Mouse (Mus musculus): ENCODE measurements around the gene Dennd4a. TPM values are rescaled to one million over a fixed set of nuclear protein-coding genes. Genes with fewer than 3 reads are reported as not detected.
A peak's percentile ranks its signal among the peaks of the same experiment; 100 is the strongest.

Gene Dennd4a
- polyA plus RNA-seq, 1 experiment from 2014 or later, result 22.6 TPM

- Histone ChIP-seq H3K27ac (ENCODE audit: low read depth, low read length) (peak overlapping the region; percentile 90), H3K9me3 (ENCODE audit: control insufficient read depth, low read length) (no peaks in the 10 kb centered on the region), H3K27me3 (replicated peaks; ENCODE audit: control insufficient read depth, insufficient read depth, low read length) (no peaks in the 10 kb centered on the region), H3K4me2 (no peak overlapping the region), H3K9ac (ENCODE audit: low read depth, low read length) (peak overlapping the region; percentile 5; the same call in 1 of the 2 replicates), H3K4me3 (ENCODE audit: low read depth, low read length) (no peak overlapping the region), H3K36me3 (ENCODE audit: control insufficient read depth, insufficient read depth, low read length) (no peaks in the 10 kb centered on the region), H3K4me1 (replicated peaks; ENCODE audit: control insufficient read depth, insufficient read depth, low read length) (peaks cover 24% of the 10 kb centered on the region)
- WGBS, result 60% methylated on average over 3 of the region's 3 CpGs
- DNase-seq (ENCODE audit: low spot score) (no peak), ATAC-seq (replicated peaks; ENCODE audit: low FRiP score) (no peak)
These were observed 17.3 kb upstream of the Dennd4a start for GRCm38 (mm10) chr9:64793794-64794193.

- Histone ChIP-seq H3K4me2 (no peak overlapping the region), H3K9ac (ENCODE audit: low read depth, low read length) (no peak overlapping the region), H3K27ac (ENCODE audit: low read depth, low read length) (peak overlapping the region; percentile 90), H3K9me3 (ENCODE audit: control insufficient read depth, low read length) (no peaks in the 10 kb centered on the region), H3K36me3 (ENCODE audit: control insufficient read depth, insufficient read depth, low read length) (no peaks in the 10 kb centered on the region), H3K27me3 (replicated peaks; ENCODE audit: control insufficient read depth, insufficient read depth, low read length) (no peaks in the 10 kb centered on the region), H3K4me1 (replicated peaks; ENCODE audit: control insufficient read depth, insufficient read depth, low read length) (peaks cover 24% of the 10 kb centered on the region), H3K4me3 (ENCODE audit: low read depth, low read length) (no peak overlapping the region)
- ATAC-seq (replicated peaks; ENCODE audit: low FRiP score) (no peak), DNase-seq (ENCODE audit: low spot score) (no peak)
- WGBS, result 76% methylated on average over 6 of the region's 6 CpGs
These were observed 16.4 kb upstream of the Dennd4a start for GRCm38 (mm10) chr9:64794448-64795420.

- Histone ChIP-seq H3K36me3 (ENCODE audit: control insufficient read depth, insufficient read depth, low read length) (no peaks in the 10 kb centered on the region), H3K4me2 (no peak overlapping the region), H3K27me3 (replicated peaks; ENCODE audit: control insufficient read depth, insufficient read depth, low read length) (no peaks in the 10 kb centered on the region), H3K4me1 (replicated peaks; ENCODE audit: control insufficient read depth, insufficient read depth, low read length) (peaks cover 24% of the 10 kb centered on the region), H3K27ac (ENCODE audit: low read depth, low read length) (no peak overlapping the region; the same call in 1 of the 2 replicates), H3K9ac (ENCODE audit: low read depth, low read length) (no peak overlapping the region), H3K9me3 (ENCODE audit: control insufficient read depth, low read length) (no peaks in the 10 kb centered on the region), H3K4me3 (ENCODE audit: low read depth, low read length) (no peak overlapping the region)
- ATAC-seq (replicated peaks; ENCODE audit: low FRiP score) (no peak), DNase-seq (ENCODE audit: low spot score) (no peak)
- WGBS, result 57% methylated on average over 3 of the region's 3 CpGs
These were observed 15.1 kb upstream of the Dennd4a start for GRCm38 (mm10) chr9:64795846-64796615.

GRCm38 (mm10) chr9:64797392-64797791 is 13.7 kb upstream of the Dennd4a start:
- Histone ChIP-seq H3K9ac (ENCODE audit: low read depth, low read length) (no peak overlapping the region), H3K27me3 (replicated peaks; ENCODE audit: control insufficient read depth, insufficient read depth, low read length) (no peaks in the 10 kb centered on the region), H3K4me1 (replicated peaks; ENCODE audit: control insufficient read depth, insufficient read depth, low read length) (peaks cover 18% of the 10 kb centered on the region), H3K4me3 (ENCODE audit: low read depth, low read length) (no peak overlapping the region), H3K27ac (ENCODE audit: low read depth, low read length) (no peak overlapping the region), H3K36me3 (ENCODE audit: control insufficient read depth, insufficient read depth, low read length) (no peaks in the 10 kb centered on the region), H3K9me3 (ENCODE audit: control insufficient read depth, low read length) (no peaks in the 10 kb centered on the region), H3K4me2 (no peak overlapping the region)
- WGBS, result 88% methylated on average over 4 of the region's 4 CpGs
- DNase-seq (ENCODE audit: low spot score) (no peak), ATAC-seq (replicated peaks; ENCODE audit: low FRiP score) (no peak)

GRCm38 (mm10) chr9:64798099-64798498 is 13.0 kb upstream of the Dennd4a start:
- H3K4me3 ChIP-seq (ENCODE audit: low read depth, low read length), result no peak overlapping the region
- no peaks in the 10 kb centered on the region for H3K9me3 ChIP-seq (ENCODE audit: control insufficient read depth, low read length)
- no peak overlapping the region for H3K4me2 ChIP-seq
- ATAC-seq (replicated peaks; ENCODE audit: low FRiP score), result no peak
- H3K36me3 ChIP-seq (ENCODE audit: control insufficient read depth, insufficient read depth, low read length), result no peaks in the 10 kb centered on the region
- peaks cover 16% of the 10 kb centered on the region for H3K4me1 ChIP-seq (replicated peaks; ENCODE audit: control insufficient read depth, insufficient read depth, low read length)
- H3K27me3 ChIP-seq (replicated peaks; ENCODE audit: control insufficient read depth, insufficient read depth, low read length), result no peaks in the 10 kb centered on the region
- no peak overlapping the region for H3K9ac ChIP-seq (ENCODE audit: low read depth, low read length)
- H3K27ac ChIP-seq (ENCODE audit: low read depth, low read length), result no peak overlapping the region
- no peak for DNase-seq (ENCODE audit: low spot score)

GRCm38 (mm10) chr9:64798859-64799258 is 12.3 kb upstream of the Dennd4a start:
- Histone ChIP-seq H3K27me3 (replicated peaks; ENCODE audit: control insufficient read depth, insufficient read depth, low read length) (no peaks in the 10 kb centered on the region), H3K9me3 (ENCODE audit: control insufficient read depth, low read length) (no peaks in the 10 kb centered on the region), H3K36me3 (ENCODE audit: control insufficient read depth, insufficient read depth, low read length) (no peaks in the 10 kb centered on the region), H3K4me1 (replicated peaks; ENCODE audit: control insufficient read depth, insufficient read depth, low read length) (peaks cover 8% of the 10 kb centered on the region), H3K27ac (ENCODE audit: low read depth, low read length) (no peak overlapping the region), H3K4me3 (ENCODE audit: low read depth, low read length) (no peak overlapping the region), H3K4me2 (no peak overlapping the region), H3K9ac (ENCODE audit: low read depth, low read length) (no peak overlapping the region)
- WGBS, result 67% methylated on average over 2 of the region's 2 CpGs
- no peak for DNase-seq (ENCODE audit: low spot score)
- ATAC-seq (replicated peaks; ENCODE audit: low FRiP score), result no peak

- DNase-seq (ENCODE audit: low spot score) (no peak), ATAC-seq (replicated peaks; ENCODE audit: low FRiP score) (no peak)
- Histone ChIP-seq H3K9ac (ENCODE audit: low read depth, low read length) (no peak overlapping the region), H3K4me1 (replicated peaks; ENCODE audit: control insufficient read depth, insufficient read depth, low read length) (peaks cover 2% of the 10 kb centered on the region), H3K36me3 (ENCODE audit: control insufficient read depth, insufficient read depth, low read length) (no peaks in the 10 kb centered on the region), H3K27ac (ENCODE audit: low read depth, low read length) (no peak overlapping the region), H3K9me3 (ENCODE audit: control insufficient read depth, low read length) (no peaks in the 10 kb centered on the region), H3K4me2 (no peak overlapping the region), H3K27me3 (replicated peaks; ENCODE audit: control insufficient read depth, insufficient read depth, low read length) (no peaks in the 10 kb centered on the region), H3K4me3 (ENCODE audit: low read depth, low read length) (no peak overlapping the region)
- 86% methylated on average over 5 of the region's 5 CpGs for WGBS
These were observed 11.6 kb upstream of the Dennd4a start for GRCm38 (mm10) chr9:64799504-64799903.

- ATAC-seq (replicated peaks; ENCODE audit: low FRiP score), result no peak
These were observed 8.6 kb upstream of the Dennd4a start for GRCm38 (mm10) chr9:64802561-64802960.

More at GRCm38 (mm10) chr9:64802561-64802960, 8.6 kb upstream of the Dennd4a start:
- no peak for DNase-seq (ENCODE audit: low spot score)
- peaks cover 14% of the 10 kb centered on the region for H3K4me1 ChIP-seq (replicated peaks; ENCODE audit: control insufficient read depth, insufficient read depth, low read length)
- no peaks in the 10 kb centered on the region for H3K27me3 ChIP-seq (replicated peaks; ENCODE audit: control insufficient read depth, insufficient read depth, low read length)
- no peaks in the 10 kb centered on the region for H3K36me3 ChIP-seq (ENCODE audit: control insufficient read depth, insufficient read depth, low read length)
- WGBS, result 84% methylated on average over 5 of the region's 5 CpGs
- H3K9me3 ChIP-seq (ENCODE audit: control insufficient read depth, low read length), result no peaks in the 10 kb centered on the region
- no peak overlapping the region for H3K27ac ChIP-seq (ENCODE audit: low read depth, low read length)
- H3K9ac ChIP-seq (ENCODE audit: low read depth, low read length), result no peak overlapping the region
- no peak overlapping the region for H3K4me2 ChIP-seq
- H3K4me3 ChIP-seq (ENCODE audit: low read depth, low read length), result no peak overlapping the region

Measured in liver, embryonic 11.5 days (tissue).